Mouse (Mus musculus): ENCODE results near the gene Slc43a2.

Gene Slc43a2

GRCm38 (mm10) chr11:75610021-75610420 lies 78.5 kb downstream of the Slc43a2 start:
- no peak for DNase-seq (ENCODE audit: low spot score)

GRCm38 (mm10) chr11:75614769-75615168 lies 83.3 kb downstream of the Slc43a2 start:
- DNase-seq (ENCODE audit: low spot score), result no peak

GRCm38 (mm10) chr11:75615556-75615955 lies 84.1 kb downstream of the Slc43a2 start:
- DNase-seq (ENCODE audit: low spot score), result no peak

GRCm38 (mm10) chr11:75619133-75619532 lies 87.6 kb downstream of the Slc43a2 start:
- DNase-seq (ENCODE audit: low spot score), result no peak

GRCm38 (mm10) chr11:75620136-75620780 lies 88.8 kb downstream of the Slc43a2 start:
- peak; percentile 59 for DNase-seq (ENCODE audit: low spot score)

GRCm38 (mm10) chr11:75621426-75621825 lies 89.9 kb downstream of the Slc43a2 start:
- DNase-seq (ENCODE audit: low spot score), result no peak

- DNase-seq (ENCODE audit: low spot score), result no peak
Observed at GRCm38 (mm10) chr11:75622588-75623329, 91.3 kb downstream of the Slc43a2 start.

- no peak for DNase-seq (ENCODE audit: low spot score)
Observed at GRCm38 (mm10) chr11:75624102-75624554, 92.6 kb downstream of the Slc43a2 start.

GRCm38 (mm10) chr11:75625820-75626219 lies 94.3 kb downstream of the Slc43a2 start:
- DNase-seq (ENCODE audit: low spot score), result no peak
